Mouse (Mus musculus) left cerebral cortex, adult 2 months (tissue): ENCODE data around the gene Plekhh2. TPM values are rescaled to one million over a fixed set of nuclear protein-coding genes. Genes with fewer than 3 reads are reported as not detected.
A peak's percentile ranks its signal among the peaks of the same experiment; 100 is the strongest.

Experiments
- DNase-seq, 2 experiments: peaks; one replicate each; pipeline ENCODE4 v3.0.0; 2021 to 2022; ENCODE audit warnings: low spot score in 2 of 2, mixed read lengths in 1 of 2; ENCODE audit errors: extremely low spot score in 1 of 2
- H3K27ac ChIP-seq: fragments of 200-600 bp; 2 replicates; pipeline ENCODE4 v1.8.1; 2022
- H3K4me3 ChIP-seq: fragments of 200-600 bp; 2 replicates; pipeline ENCODE4 v1.8.1; 2022
- CTCF ChIP-seq: fragments of 200-600 bp; IDR thresholded peaks from 2 replicates; pipeline ENCODE4 v1.8.1; 2022; ENCODE audit warnings: antibody characterized with exemption, mild to moderate bottlenecking, moderate library complexity
- intact Hi-C: fragments of 180-260 bp; cut with DNase I; formaldehyde crosslinking; loops from one replicate; pipeline ENCODE4 v1.15.1; 2025
- total RNA-seq, 2 experiments: library from RNA; stranded (reverse); gene quantifications; 2 replicates each; pipeline ENCODE4 v1.2.3; 2021

Plekhh2 gene
- total RNA-seq, 2 experiments from 2014 or later: 7.3 to 7.9 TPM

GRCm38 (mm10) chr17:84580821-84581220, 69.1 kb downstream of the Plekhh2 start:
- no peak overlapping the region for H3K4me3 ChIP-seq
- intact Hi-C loops: loop anchor here (5.0 kb wide), 2 partner anchors 69 to 114 kb away; partner anchors contain the start of genes Plekhh2 and Thada
- TF ChIP-seq CTCF: no peak
- H3K27ac ChIP-seq: no peak overlapping the region
- no peak for DNase-seq

GRCm38 (mm10) chr17:84581740-84582414, 70.2 kb downstream of the Plekhh2 start:
- DNase-seq: no peak
- TF ChIP-seq CTCF: no peak
- Histone ChIP-seq H3K4me3 (no peak overlapping the region), H3K27ac (no peak overlapping the region)
- intact Hi-C loops: loop anchor here (5.0 kb wide), 2 partner anchors 70 to 115 kb away; partner anchors contain the start of genes Plekhh2 and Thada

GRCm38 (mm10) chr17:84584107-84584506, 72.4 kb downstream of the Plekhh2 start:
- no peak overlapping the region for H3K27ac ChIP-seq
- intact Hi-C loops: loop anchor here (5.0 kb wide), 2 partner anchors 72 to 117 kb away; partner anchors contain the start of genes Plekhh2 and Thada
- no peak overlapping the region for H3K4me3 ChIP-seq
- TF ChIP-seq CTCF: no peak
- no peak for DNase-seq

- DNase-seq: peak; percentile 29 to 63
These were observed 73.4 kb downstream of the Plekhh2 start for GRCm38 (mm10) chr17:84585104-84585503.

GRCm38 (mm10) chr17:84590065-84590464, 78.4 kb downstream of the Plekhh2 start:
- Histone ChIP-seq H3K27ac (no peak overlapping the region), H3K4me3 (no peak overlapping the region)
- intact Hi-C loops: no loop called here
- TF ChIP-seq CTCF: no peak
- no peak for DNase-seq

More at GRCm38 (mm10) chr17:84585104-84585503, 73.4 kb downstream of the Plekhh2 start:
- H3K4me3 ChIP-seq: no peak overlapping the region
- H3K27ac ChIP-seq: no peak overlapping the region
- TF ChIP-seq CTCF: no peak
- intact Hi-C loops: no loop called here

- H3K4me3 ChIP-seq: no peak overlapping the region
- intact Hi-C loops: no loop called here
- no peak for DNase-seq
These were observed 79.9 kb downstream of the Plekhh2 start for GRCm38 (mm10) chr17:84591431-84592150.

GRCm38 (mm10) chr17:84596015-84596441, 84.3 kb downstream of the Plekhh2 start:
- intact Hi-C loops: no loop called here
- H3K4me3 ChIP-seq: 0 out of 2 replicates have a peak overlapping the region, but pooled peaks have one; percentile 9
- H3K27ac ChIP-seq: no peak overlapping the region
- no peak for DNase-seq
- TF ChIP-seq CTCF: no peak

More at GRCm38 (mm10) chr17:84591431-84592150, 79.9 kb downstream of the Plekhh2 start:
- no peak overlapping the region for H3K27ac ChIP-seq
- no peak for TF ChIP-seq CTCF

GRCm38 (mm10) chr17:84596501-84596900, 84.8 kb downstream of the Plekhh2 start:
- Histone ChIP-seq H3K4me3 (no peak overlapping the region), H3K27ac (no peak overlapping the region)
- TF ChIP-seq CTCF: no peak
- DNase-seq: no peak
- intact Hi-C loops: no loop called here

- DNase-seq: no peak
- intact Hi-C loops: no loop called here
- Histone ChIP-seq H3K27ac (no peak overlapping the region), H3K4me3 (no peak overlapping the region)
- TF ChIP-seq CTCF: no peak
These were observed 86.2 kb downstream of the Plekhh2 start for GRCm38 (mm10) chr17:84597859-84598258.

GRCm38 (mm10) chr17:84598928-84599327, 87.2 kb downstream of the Plekhh2 start:
- no peak overlapping the region for H3K27ac ChIP-seq
- DNase-seq: no peak
- TF ChIP-seq CTCF: no peak
- intact Hi-C loops: no loop called here
- no peak overlapping the region for H3K4me3 ChIP-seq

GRCm38 (mm10) chr17:84600051-84600983, 88.6 kb downstream of the Plekhh2 start:
- H3K27ac ChIP-seq: no peak overlapping the region
- DNase-seq: no peak
- no peak for TF ChIP-seq CTCF
- intact Hi-C loops: no loop called here
- no peak overlapping the region for H3K4me3 ChIP-seq

GRCm38 (mm10) chr17:84601805-84602204, 90.1 kb downstream of the Plekhh2 start:
- intact Hi-C loops: no loop called here
- DNase-seq: no peak
- TF ChIP-seq CTCF: no peak
- no peak overlapping the region for H3K4me3 ChIP-seq
- no peak overlapping the region for H3K27ac ChIP-seq
